In the genomic region with DNA sequence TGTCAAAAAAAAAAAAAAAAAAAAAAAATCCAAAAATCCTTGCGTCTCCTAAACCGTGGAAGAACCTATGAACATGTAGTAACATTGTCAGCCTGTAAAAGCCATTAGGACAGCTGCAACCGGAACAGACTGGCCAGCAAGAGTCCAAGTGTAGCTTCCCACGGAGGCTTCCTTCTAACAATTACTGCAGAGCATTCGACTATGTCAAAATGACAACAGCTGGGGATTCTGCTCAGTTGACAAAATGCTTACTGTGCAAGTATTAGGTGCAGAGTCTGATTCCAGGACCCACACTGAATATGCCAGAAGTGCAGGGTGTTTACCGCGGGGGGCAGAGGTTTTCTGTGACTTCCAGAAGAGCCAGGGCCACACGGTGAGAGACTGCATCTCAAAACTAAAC, we compare ENCODE assay signal across 20 mouse cellular contexts. TPM values are rescaled to one million over a fixed set of nuclear protein-coding genes. Genes with fewer than 3 reads are reported as not detected.
DNase-seq lines count a peak whose midpoint lies in the region; ATAC-seq lines count a peak whose summit lies in the region.
"Had no signal": no experiment of that assay in that cellular context is flagged by ENCODE, and none has a peak within 500 bp of the region (broad histone marks: within the 10 kb centered on the region; RNA-seq: fewer than 3 reads in every experiment).

No protein-coding gene starts in this region.

- peaks cover 17% of the 10 kb centered on the region for H3K4me1 ChIP-seq in limb, embryonic 13.5 days
- H3K4me1 ChIP-seq in limb, embryonic 10.5 days = no peaks in the 10 kb centered on the region
- peaks cover 12% of the 10 kb centered on the region; the same call in 1 of the 2 replicates for H3K4me1 ChIP-seq in embryonic facial prominence, embryonic 14.5 days (ENCODE audit: control insufficient read depth, insufficient read depth, low read length)
- peaks cover 23% of the 10 kb centered on the region for H3K4me1 ChIP-seq in limb, embryonic 15.5 days

- H3K27ac ChIP-seq in limb, embryonic 13.5 days = no peak overlapping the region
- H3K27ac ChIP-seq in limb, embryonic 10.5 days = no peak overlapping the region
- no peak overlapping the region; the same call in 1 of the 2 replicates for H3K27ac ChIP-seq in embryonic facial prominence, embryonic 14.5 days (replicated peaks; ENCODE audit: low read depth, low read length)
- peak overlapping the region; percentile 33; the same call in 1 of the 2 replicates for H3K27ac ChIP-seq in limb, embryonic 15.5 days
- H3K27ac ChIP-seq: left cerebral cortex, adult 2 months; liver, embryonic 13.5 days; midbrain, embryonic 10.5 days had no signal

- DNase-seq in limb, embryonic 10.5 days (ENCODE audit: low spot score) = no peak
- peak; percentile 78 for DNase-seq in embryonic facial prominence, embryonic 14.5 days (ENCODE audit: low spot score)
- DNase-seq in kidney, adult 9 months = peak; percentile 58
- no peak for DNase-seq in frontal cortex, postnatal 10 days (ENCODE audit: low spot score in 2 of 2)
- DNase-seq: adrenal gland, postnatal 14 days; cerebellum, adult 8-10 months; gastrocnemius, postnatal 14 days; heart, postnatal 36 days; liver, embryonic 13.5 days; right cerebral cortex, postnatal 14 days had no signal

- H3K9me3 ChIP-seq in limb, embryonic 13.5 days = no peaks in the 10 kb centered on the region
- no peaks in the 10 kb centered on the region for H3K9me3 ChIP-seq in limb, embryonic 10.5 days (replicated peaks)
- no peaks in the 10 kb centered on the region for H3K9me3 ChIP-seq in embryonic facial prominence, embryonic 14.5 days (ENCODE audit: control insufficient read depth, low read length)
- no peaks in the 10 kb centered on the region for H3K9me3 ChIP-seq in limb, embryonic 15.5 days
- H3K9me3 ChIP-seq: heart, embryonic 12.5 days; liver, embryonic 13.5 days; midbrain, embryonic 10.5 days had no signal

- H3K9ac ChIP-seq in limb, embryonic 13.5 days = no peak overlapping the region
- no peak overlapping the region for H3K9ac ChIP-seq in embryonic facial prominence, embryonic 14.5 days (ENCODE audit: low read depth, low read length)
- H3K9ac ChIP-seq in limb, embryonic 15.5 days = no peak overlapping the region
- H3K9ac ChIP-seq: forebrain, postnatal 0 days; heart, embryonic 12.5 days; liver, embryonic 13.5 days had no signal

- H3K36me3 ChIP-seq in limb, embryonic 13.5 days = peaks cover 28% of the 10 kb centered on the region
- H3K36me3 ChIP-seq in limb, embryonic 10.5 days = peaks cover 76% of the 10 kb centered on the region
- no peaks in the 10 kb centered on the region for H3K36me3 ChIP-seq in embryonic facial prominence, embryonic 14.5 days (ENCODE audit: control insufficient read depth, insufficient read depth, low read length)
- H3K36me3 ChIP-seq in limb, embryonic 15.5 days = 0 out of 2 replicates have a peak, but pooled peaks cover 3% of the 10 kb centered on the region

- no peak overlapping the region for H3K4me3 ChIP-seq in limb, embryonic 13.5 days
- no peak overlapping the region for H3K4me3 ChIP-seq in limb, embryonic 10.5 days
- H3K4me3 ChIP-seq in embryonic facial prominence, embryonic 14.5 days (ENCODE audit: low read depth, low read length) = no peak overlapping the region
- no peak overlapping the region for H3K4me3 ChIP-seq in limb, embryonic 15.5 days
- H3K4me3 ChIP-seq: erythroblast, embryonic 14.5 days; heart, embryonic 12.5 days; left cerebral cortex, adult 2 months; liver, embryonic 13.5 days; midbrain, embryonic 10.5 days; myocyte had no signal

- no peaks in the 10 kb centered on the region for H3K27me3 ChIP-seq in limb, embryonic 13.5 days
- H3K27me3 ChIP-seq in limb, embryonic 10.5 days (ENCODE audit: low read depth, poor library complexity, severe bottlenecking) = no peaks in the 10 kb centered on the region
- no peaks in the 10 kb centered on the region for H3K27me3 ChIP-seq in embryonic facial prominence, embryonic 14.5 days (replicated peaks; ENCODE audit: control insufficient read depth, insufficient read depth, low read length)
- no peaks in the 10 kb centered on the region for H3K27me3 ChIP-seq in limb, embryonic 15.5 days
- H3K27me3 ChIP-seq: heart, embryonic 12.5 days; liver, embryonic 13.5 days had no signal

- no peak overlapping the region for H3K4me2 ChIP-seq in limb, embryonic 13.5 days (replicated peaks)
- no peak overlapping the region for H3K4me2 ChIP-seq in embryonic facial prominence, embryonic 14.5 days (ENCODE audit: low read depth, low read length)
- H3K4me2 ChIP-seq in limb, embryonic 15.5 days = no peak overlapping the region
- H3K4me2 ChIP-seq: heart, embryonic 12.5 days; liver, embryonic 13.5 days had no signal

- ATAC-seq in limb, embryonic 13.5 days (ENCODE audit: low FRiP score, low read depth) = peak; percentile 27; the same call in 1 of the 2 replicates
- no peak; the same call in 1 of the 2 replicates for ATAC-seq in embryonic facial prominence, embryonic 14.5 days (ENCODE audit: low read depth)
- no peak for ATAC-seq in limb, embryonic 15.5 days (ENCODE audit: insufficient number of reproducible peaks, low FRiP score, low TSS enrichment, low read depth)
- no peak for ATAC-seq in monocyte, adult 5-6 weeks (replicated peaks; ENCODE audit: insufficient number of reproducible peaks, low FRiP score, low TSS enrichment, poor library complexity, severe bottlenecking)
- ATAC-seq: inflammation-experienced regulatory T-cells, adult 6 months had no signal

- 75% methylated on average over 8 of the region's 8 CpGs for WGBS in limb, embryonic 13.5 days
- 93% methylated on average over 8 of the region's 8 CpGs for WGBS in limb, embryonic 10.5 days
- 69% methylated on average over 8 of the region's 8 CpGs for WGBS in embryonic facial prominence, embryonic 14.5 days
- WGBS in limb, embryonic 15.5 days = 62% methylated on average over 8 of the region's 8 CpGs

RNA-seq across cellular contexts. Expression of a gene that starts 41.4 kb away (rescaled TPM):
- 12.6 and 13.6 TPM in 2 replicates for polyA plus RNA-seq in limb, embryonic 13.5 days (2015; fragmentation: Nextera tagmentation; extraction: Ambion mirVana)
- polyA plus RNA-seq in limb, embryonic 10.5 days (2016; fragmentation: Nextera tagmentation; extraction: Ambion mirVana) = 22.5 and 23.2 TPM in 2 replicates
- 9.7 and 10.6 TPM in 2 replicates for polyA plus RNA-seq in embryonic facial prominence, embryonic 14.5 days (2014; fragmentation: Nextera tagmentation; extraction: Ambion mirVana)
- 8.2 and 9.4 TPM in 2 replicates for polyA plus RNA-seq in limb, embryonic 15.5 days (2015; fragmentation: Nextera tagmentation; extraction: Ambion mirVana)
- 2.8 to 3.4 TPM (median 3.0 TPM) in 3 replicates for total RNA-seq in monocyte, adult 5-6 weeks (2017)

Comparison
In these comparisons a context has a peak if more than half of its experiments do, and no peak if none do; other contexts are left out.
1. DNase-seq: peak in embryonic facial prominence, embryonic 14.5 days (single experiment) and kidney, adult 9 months (single experiment); none in limb, embryonic 10.5 days (single experiment) and frontal cortex, postnatal 10 days (0 of 2).